ENCODE assay signal across 8 mouse cellular contexts in the genomic region with DNA sequence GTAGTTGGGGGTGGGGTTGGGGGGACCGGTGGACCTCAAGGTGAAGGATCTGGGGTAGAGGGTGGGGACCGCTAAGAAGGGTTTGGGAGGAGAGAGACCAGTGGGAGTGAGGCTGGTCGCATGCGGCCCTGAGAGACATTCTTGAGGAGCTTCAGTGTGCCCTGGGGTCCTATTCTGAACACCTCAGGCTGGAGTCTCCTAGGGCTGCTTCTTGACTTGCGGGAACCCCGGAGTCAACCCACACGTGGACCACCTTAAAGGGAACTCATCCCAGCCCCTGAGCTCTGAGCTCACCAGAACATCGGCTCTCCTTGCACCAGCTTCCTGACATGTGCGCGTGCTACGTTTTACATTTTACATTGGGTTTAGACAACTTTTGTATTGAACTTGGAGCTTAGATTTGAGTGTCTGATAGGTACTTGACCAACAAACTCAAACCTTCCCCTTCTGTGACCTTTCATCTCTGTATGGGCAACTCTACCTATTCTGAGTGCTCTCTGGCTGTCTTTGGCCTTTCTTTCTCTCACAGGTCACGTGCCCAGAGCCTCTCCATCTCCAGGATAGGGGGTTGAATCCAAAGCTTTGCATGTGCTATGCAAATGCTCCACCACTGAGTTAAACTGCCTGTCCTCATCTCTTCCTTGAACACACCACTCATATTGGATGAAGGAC. TPM values are rescaled to one million over a fixed set of nuclear protein-coding genes. Genes with fewer than 3 reads are reported as not detected.
DNase-seq lines count a peak whose midpoint lies in the region; ATAC-seq and TF ChIP-seq lines count a peak whose summit lies in the region.

No protein-coding gene starts in this region.

- 17% methylated on average over 12 of the region's 12 CpGs for WGBS in spleen, adult 2 months
- WGBS in limb, embryonic 13.5 days = 37% methylated on average over 12 of the region's 12 CpGs
- WGBS in stomach, embryonic 15.5 days = 27% methylated on average over 12 of the region's 12 CpGs

- H3K27ac ChIP-seq in spleen, adult 2 months (ENCODE audit: insufficient read depth, low read length) = 0 out of 2 replicates have a peak overlapping the region, but pooled peaks have one; percentile 43
- peak overlapping the region; percentile 90 for H3K27ac ChIP-seq in limb, embryonic 13.5 days
- H3K27ac ChIP-seq in stomach, embryonic 15.5 days = peak overlapping the region; percentile 97; the same call in 1 of the 2 replicates

- TF ChIP-seq POLR2A in spleen, adult 2 months (IDR thresholded peaks at IDR 0.05; ENCODE audit: low read depth, low read length) = no peak

- no peak for ATAC-seq in limb, embryonic 13.5 days (ENCODE audit: low FRiP score, low read depth)
- ATAC-seq in stomach, embryonic 15.5 days (ENCODE audit: insufficient read depth, low FRiP score, low read depth) = no peak
- no peak for ATAC-seq in activated CD4-positive, CD25-positive, alpha-beta regulatory T cell, adult 4 months

- peaks cover 3% of the 10 kb centered on the region; the same call in 1 of the 2 replicates for H3K36me3 ChIP-seq in spleen, adult 2 months (ENCODE audit: control insufficient read depth, insufficient read depth, low read length)
- peaks cover 11% of the 10 kb centered on the region for H3K36me3 ChIP-seq in limb, embryonic 13.5 days
- H3K36me3 ChIP-seq in stomach, embryonic 15.5 days = 0 out of 2 replicates have a peak, but pooled peaks cover 4% of the 10 kb centered on the region

- H3K4me1 ChIP-seq in spleen, adult 2 months (ENCODE audit: control insufficient read depth, insufficient read depth, insufficient read length) = peaks cover 3% of the 10 kb centered on the region; the same call in 1 of the 2 replicates
- peaks cover 19% of the 10 kb centered on the region for H3K4me1 ChIP-seq in limb, embryonic 13.5 days
- peaks cover 8% of the 10 kb centered on the region; the same call in 1 of the 2 replicates for H3K4me1 ChIP-seq in stomach, embryonic 15.5 days

- peaks cover 6% of the 10 kb centered on the region; the same call in 1 of the 2 replicates for H3K9me3 ChIP-seq in limb, embryonic 13.5 days
- H3K9me3 ChIP-seq in stomach, embryonic 15.5 days = no peaks in the 10 kb centered on the region

- H3K9ac ChIP-seq in limb, embryonic 13.5 days = peak overlapping the region; percentile 66
- no peak overlapping the region; the same call in 1 of the 2 replicates for H3K9ac ChIP-seq in stomach, embryonic 15.5 days

- H3K4me3 ChIP-seq in spleen, adult 2 months (ENCODE audit: extremely low read depth, insufficient read depth, insufficient read length) = peak overlapping the region; percentile 98
- H3K4me3 ChIP-seq in limb, embryonic 13.5 days = peak overlapping the region; percentile 56
- H3K4me3 ChIP-seq in stomach, embryonic 15.5 days (replicated peaks) = peak overlapping the region; percentile 82

- H3K4me2 ChIP-seq in limb, embryonic 13.5 days (replicated peaks) = peak overlapping the region; percentile 71
- H3K4me2 ChIP-seq in stomach, embryonic 15.5 days = peak overlapping the region; percentile 53

- no peak for TF ChIP-seq CTCF in spleen, adult 2 months (IDR thresholded peaks at IDR 0.05; ENCODE audit: extremely low read depth, insufficient read depth, insufficient read length, insufficient replicate concordance)

- no peaks in the 10 kb centered on the region for H3K27me3 ChIP-seq in spleen, adult 2 months (ENCODE audit: control insufficient read depth, insufficient read depth, low read length)
- no peaks in the 10 kb centered on the region for H3K27me3 ChIP-seq in limb, embryonic 13.5 days
- H3K27me3 ChIP-seq in stomach, embryonic 15.5 days (replicated peaks) = no peaks in the 10 kb centered on the region

- peak; percentile 43 for DNase-seq in cerebellum, adult 9-10 months
- DNase-seq in cerebellum, postnatal 4 days (ENCODE audit: low spot score in 2 of 2) = no peak
- no peak for DNase-seq in spleen, adult 2 months (ENCODE audit: low read depth in 1 of 2, low spot score in 2 of 2)
- no peak for DNase-seq in spleen, postnatal 4 days (ENCODE audit: low spot score in 2 of 2)
- DNase-seq in layer of hippocampus, postnatal 25 days (ENCODE audit: extremely low spot score in 1 of 2, low spot score in 1 of 2) = no peak

RNA-seq across cellular contexts. Expression of gene Psmg4, which starts 0.7 kb away (rescaled TPM):
- polyA plus RNA-seq in spleen, adult 2 months (2012; rRNA removed) = 104 and 206 TPM in 2 replicates
- 95.7 and 97.2 TPM in 2 replicates for polyA plus RNA-seq in limb, embryonic 13.5 days (2015; fragmentation: Nextera tagmentation; extraction: Ambion mirVana)
- polyA plus RNA-seq in stomach, embryonic 15.5 days (2015; fragmentation: Nextera tagmentation; extraction: Ambion mirVana) = 72.6 and 82.4 TPM in 2 replicates
- 10 to 100 TPM; 51.0 to 57.8 TPM for polyA plus RNA-seq in activated CD4-positive, CD25-positive, alpha-beta regulatory T cell, adult 4 months (2017; shearing (Covaris generic))
- 10 to 100 TPM; 26.2 to 26.7 TPM for total RNA-seq in layer of hippocampus, postnatal 25 days (2021)

RNA-seq across cellular contexts. Expression of gene Tubb2b, which starts 33.2 kb away (rescaled TPM):
- polyA plus RNA-seq in spleen, adult 2 months (2012; rRNA removed) = 15.1 and 18.3 TPM in 2 replicates
- polyA plus RNA-seq in limb, embryonic 13.5 days (2015; fragmentation: Nextera tagmentation; extraction: Ambion mirVana) = 40.1 and 42.0 TPM in 2 replicates
- polyA plus RNA-seq in stomach, embryonic 15.5 days (2015; fragmentation: Nextera tagmentation; extraction: Ambion mirVana) = 30.4 and 31.3 TPM in 2 replicates
- 1 to 10 TPM in 1 of 2 experiments, under 1 TPM in 1; 0.69 to 1.0 TPM for polyA plus RNA-seq in activated CD4-positive, CD25-positive, alpha-beta regulatory T cell, adult 4 months (2017; shearing (Covaris generic))
- total RNA-seq in layer of hippocampus, postnatal 25 days (2021) = 100 to 1,000 TPM; 319 to 347 TPM

Comparison
In these comparisons a context has a peak if more than half of its experiments do, and no peak if none do; other contexts are left out.
1. H3K27ac ChIP-seq: peak in every context shown above with its lines; median percentile 97 in stomach, embryonic 15.5 days; 90 in limb, embryonic 13.5 days; 43 in spleen, adult 2 months.